Mouse (Mus musculus) ES-Bruce4 (cell line): ENCODE data around the gene Krt78.

ENCODE experiments used
- CTCF ChIP-seq: IDR thresholded peaks from one replicate; pipeline ENCODE4 v1.8.1; 2011; ENCODE audit warnings: low read depth, low read length
- POLR2A ChIP-seq: IDR thresholded peaks from one replicate; pipeline ENCODE4 v1.8.1; 2011; ENCODE audit warnings: low read length; ENCODE audit not compliant: insufficient read depth

DNA sequence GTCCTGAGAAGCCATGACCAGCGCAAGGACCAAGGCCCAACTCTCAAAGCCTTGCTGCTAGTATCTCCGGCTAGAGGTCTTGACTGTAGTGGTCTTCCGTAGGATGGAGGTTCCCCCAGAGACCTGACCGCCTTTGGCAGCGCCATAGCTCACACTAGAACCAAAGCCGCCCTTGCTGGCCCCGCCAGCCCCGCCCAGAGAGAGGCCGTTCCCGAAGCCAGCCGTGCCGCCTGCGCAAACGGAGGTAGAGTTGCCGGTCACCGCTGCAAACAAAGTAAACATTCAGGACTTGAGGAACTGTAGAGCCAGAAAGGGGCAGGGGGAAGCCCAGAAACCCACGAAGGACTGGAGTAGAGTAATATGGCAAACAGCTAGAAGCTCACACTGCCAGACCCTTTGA is 24.4 kb downstream of the Krt78 start:
- TF ChIP-seq POLR2A (no peak), CTCF (no peak)
